Mouse (Mus musculus) testis, adult 2 months (tissue): ENCODE measurements around the gene Bin2.

Experiments
- CTCF ChIP-seq: fragments of 200-500 bp; IDR thresholded peaks from 2 replicates; pipeline ENCODE4 v1.5.1; 2012; ENCODE audit warnings: low read depth, mild to moderate bottlenecking, inconsistent platforms, low read length, moderate library complexity; ENCODE audit not compliant: control insufficient read depth, insufficient read depth, insufficient replicate concordance
- POLR2A ChIP-seq: fragments of 200-500 bp; IDR thresholded peaks from 2 replicates; pipeline ENCODE4 v1.6.1; 2012; ENCODE audit warnings: low read depth, mild to moderate bottlenecking, inconsistent platforms, low read length, moderate library complexity; ENCODE audit not compliant: control insufficient read depth

- TF ChIP-seq CTCF: no peak
- no peak for TF ChIP-seq POLR2A
Observed at GRCm38 (mm10) chr15:100654271-100654670, 15.1 kb downstream of the Bin2 start.
